Mouse (Mus musculus): ENCODE data around the gene Lingo3.
"Not testable (repeated sequence)": the region's sequence is repeated elsewhere in the genome, so short reads cannot be mapped to it uniquely, and the experiment has no call there.

Gene Lingo3

GRCm38 (mm10) chr10:80819406-80819805 lies 24.4 kb downstream of the Lingo3 start:
- no peak for DNase-seq

- DNase-seq, result no peak
These were observed 25.1 kb downstream of the Lingo3 start for GRCm38 (mm10) chr10:80818599-80819281.

- DNase-seq, result not testable (repeated sequence)
These were observed 25.9 kb downstream of the Lingo3 start for GRCm38 (mm10) chr10:80817955-80818354.

GRCm38 (mm10) chr10:80817164-80817563 lies 26.7 kb downstream of the Lingo3 start:
- DNase-seq, result no peak

- DNase-seq, result not testable (repeated sequence)
These were observed 27.5 kb downstream of the Lingo3 start for GRCm38 (mm10) chr10:80816303-80816702.

GRCm38 (mm10) chr10:80814800-80815199 lies 29.0 kb downstream of the Lingo3 start:
- no peak for DNase-seq

GRCm38 (mm10) chr10:80813366-80813765 lies 30.5 kb downstream of the Lingo3 start, which contains the start of gene Jsrp1:
Gene Jsrp1 (minus strand): TSS chr10:80813498.
- no peak for DNase-seq

- no peak for DNase-seq
These were observed 31.3 kb downstream of the Lingo3 start for GRCm38 (mm10) chr10:80812391-80813041.

GRCm38 (mm10) chr10:80810084-80810483 lies 33.8 kb downstream of the Lingo3 start:
- DNase-seq, result no peak

GRCm38 (mm10) chr10:80808985-80809632 lies 34.7 kb downstream of the Lingo3 start:
- DNase-seq, result no peak

GRCm38 (mm10) chr10:80808099-80808984 lies 35.5 kb downstream of the Lingo3 start:
- no peak for DNase-seq

GRCm38 (mm10) chr10:80807057-80807627 lies 36.7 kb downstream of the Lingo3 start:
- DNase-seq, result peak; percentile 43 to 51

GRCm38 (mm10) chr10:80806341-80807056 lies 37.3 kb downstream of the Lingo3 start:
- no peak for DNase-seq

- DNase-seq, result peak; percentile 86 to 88
These were observed 37.9 kb downstream of the Lingo3 start for GRCm38 (mm10) chr10:80805925-80806324.

- no peak for DNase-seq
These were observed 38.5 kb downstream of the Lingo3 start for GRCm38 (mm10) chr10:80805322-80805721.

GRCm38 (mm10) chr10:80804916-80805315 lies 38.9 kb downstream of the Lingo3 start, which contains the start of gene Amh:
Gene Amh (plus strand): TSS chr10:80805243.
- no peak for DNase-seq

- no peak for DNase-seq
These were observed 39.5 kb downstream of the Lingo3 start for GRCm38 (mm10) chr10:80804340-80804739.

- no peak for DNase-seq
These were observed 40.8 kb downstream of the Lingo3 start for GRCm38 (mm10) chr10:80802996-80803395.

- DNase-seq, result no peak
These were observed 41.5 kb downstream of the Lingo3 start for GRCm38 (mm10) chr10:80802204-80802912.

- no peak for DNase-seq
These were observed 44.7 kb downstream of the Lingo3 start for GRCm38 (mm10) chr10:80799070-80799566.
